Mouse (Mus musculus): Measurements from ENCODE around the gene Gna15. TPM values are rescaled to one million over a fixed set of nuclear protein-coding genes. Genes with fewer than 3 reads are reported as not detected.
A peak's percentile ranks its signal among the peaks of the same experiment; 100 is the strongest.

Gna15 gene
- polyA plus RNA-seq, 1 experiment = 14.8 TPM

DNA sequence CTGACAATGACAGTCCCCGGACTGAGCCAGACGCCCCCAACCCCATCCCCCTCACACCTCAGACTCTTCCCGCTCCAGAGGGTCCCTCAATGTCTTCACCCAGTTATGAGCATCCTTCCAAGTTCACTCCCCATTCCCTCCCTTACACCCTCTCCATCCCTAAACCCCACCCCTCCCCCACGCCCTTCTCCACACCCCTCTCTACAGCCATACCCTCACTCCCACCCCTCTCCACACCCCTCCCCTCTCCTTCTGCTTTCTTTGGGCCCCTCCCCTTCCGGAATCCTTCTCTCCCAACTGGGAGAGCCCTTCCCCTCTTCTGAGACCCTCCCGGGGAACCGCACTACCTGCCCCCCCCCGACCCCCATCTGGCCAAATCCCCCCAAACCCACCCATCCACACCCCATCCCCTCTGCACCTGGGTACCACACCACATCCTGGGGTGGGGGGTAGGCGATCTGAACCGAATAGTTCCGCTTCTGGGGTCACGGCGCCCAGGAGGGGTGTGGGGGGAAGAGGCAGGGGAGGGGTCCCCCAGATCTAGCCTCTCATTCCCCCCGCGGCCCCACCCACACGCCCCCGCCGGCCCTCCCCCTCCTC lies 51.5 kb downstream of the Gna15 start:
- 6% methylated on average over 17 of the region's 18 CpGs for WGBS
- no peak for DNase-seq (ENCODE audit: low read depth in 1 of 2, low spot score in 2 of 2)
- peaks cover 16% of the 10 kb centered on the region for H3K27me3 ChIP-seq (ENCODE audit: control insufficient read depth, insufficient read depth, low read length)
- TF ChIP-seq CTCF (IDR thresholded peaks at IDR 0.05; ENCODE audit: extremely low read depth, insufficient read depth, insufficient read length, insufficient replicate concordance) (no peak), POLR2A (IDR thresholded peaks at IDR 0.05; ENCODE audit: low read depth, low read length) (no peak)
- peaks cover 4% of the 10 kb centered on the region; the same call in 1 of the 2 replicates for H3K4me1 ChIP-seq (ENCODE audit: control insufficient read depth, insufficient read depth, insufficient read length)
- no peak overlapping the region for H3K4me3 ChIP-seq (ENCODE audit: extremely low read depth, insufficient read depth, insufficient read length)
- no peak overlapping the region for H3K27ac ChIP-seq (ENCODE audit: insufficient read depth, low read length)
- no peaks in the 10 kb centered on the region for H3K36me3 ChIP-seq (ENCODE audit: control insufficient read depth, insufficient read depth, low read length)

DNA sequence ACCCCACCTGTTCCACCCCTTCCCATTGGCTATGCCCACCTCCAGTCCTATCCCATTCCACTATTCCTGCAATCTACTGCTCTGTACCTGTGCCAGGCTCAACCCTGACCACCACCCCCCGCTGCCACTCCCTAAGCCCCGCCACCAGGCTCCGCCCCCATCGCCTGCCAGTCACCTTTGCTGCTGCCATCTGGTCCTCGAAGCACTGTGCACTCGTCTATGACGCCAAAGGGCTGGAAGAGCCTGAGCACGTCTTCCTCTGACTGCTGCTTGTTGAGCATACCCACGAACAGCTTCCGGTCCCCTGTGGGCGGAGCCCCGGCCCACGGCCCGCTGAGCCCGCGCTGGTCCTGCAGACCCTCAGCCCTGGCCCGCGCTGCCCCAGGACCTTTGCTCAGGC lies 53.6 kb downstream of the Gna15 start:
- H3K4me1 ChIP-seq (ENCODE audit: control insufficient read depth, insufficient read depth, insufficient read length) = peaks cover 4% of the 10 kb centered on the region; the same call in 1 of the 2 replicates
- DNase-seq (ENCODE audit: low read depth in 1 of 2, low spot score in 2 of 2) = no peak
- no peaks in the 10 kb centered on the region for H3K36me3 ChIP-seq (ENCODE audit: control insufficient read depth, insufficient read depth, low read length)
- 18% methylated on average over 18 of the region's 18 CpGs for WGBS
- no peak overlapping the region for H3K27ac ChIP-seq (ENCODE audit: insufficient read depth, low read length)
- TF ChIP-seq POLR2A (IDR thresholded peaks at IDR 0.05; ENCODE audit: low read depth, low read length) (no peak), CTCF (IDR thresholded peaks at IDR 0.05; ENCODE audit: extremely low read depth, insufficient read depth, insufficient read length, insufficient replicate concordance) (no peak)
- H3K4me3 ChIP-seq (ENCODE audit: extremely low read depth, insufficient read depth, insufficient read length) = no peak overlapping the region
- H3K27me3 ChIP-seq (ENCODE audit: control insufficient read depth, insufficient read depth, low read length) = peaks cover 15% of the 10 kb centered on the region

DNA sequence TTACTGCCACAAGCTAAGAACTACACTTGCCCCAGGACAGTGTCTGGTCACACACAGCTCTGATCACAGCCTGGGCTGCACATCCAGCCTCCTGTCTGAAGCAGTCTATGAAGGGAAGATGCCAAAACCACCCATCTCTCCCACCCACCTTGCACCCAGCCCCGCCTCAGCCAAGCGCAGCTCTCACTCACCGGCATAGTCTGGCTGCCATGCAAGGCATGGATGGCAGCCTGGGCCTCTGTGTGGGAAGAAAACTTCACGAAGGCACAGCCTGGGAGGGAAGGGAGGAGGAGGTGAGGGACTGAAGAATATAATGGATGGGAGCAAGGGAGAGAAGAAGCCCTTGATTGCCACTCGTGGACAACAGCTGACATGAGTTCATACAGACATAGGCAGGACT lies 54.8 kb downstream of the Gna15 start:
- WGBS = 81% methylated on average over 5 of the region's 5 CpGs
- peaks cover 20% of the 10 kb centered on the region for H3K27me3 ChIP-seq (ENCODE audit: control insufficient read depth, insufficient read depth, low read length)
- H3K4me3 ChIP-seq (ENCODE audit: extremely low read depth, insufficient read depth, insufficient read length) = no peak overlapping the region
- H3K27ac ChIP-seq (ENCODE audit: insufficient read depth, low read length) = no peak overlapping the region
- TF ChIP-seq CTCF (IDR thresholded peaks at IDR 0.05; ENCODE audit: extremely low read depth, insufficient read depth, insufficient read length, insufficient replicate concordance) = no peak
- no peak for TF ChIP-seq POLR2A (IDR thresholded peaks at IDR 0.05; ENCODE audit: low read depth, low read length)
- peaks cover 7% of the 10 kb centered on the region; the same call in 1 of the 2 replicates for H3K4me1 ChIP-seq (ENCODE audit: control insufficient read depth, insufficient read depth, insufficient read length)
- H3K36me3 ChIP-seq (ENCODE audit: control insufficient read depth, insufficient read depth, low read length) = no peaks in the 10 kb centered on the region
- DNase-seq (ENCODE audit: low read depth in 1 of 2, low spot score in 2 of 2) = no peak

DNA sequence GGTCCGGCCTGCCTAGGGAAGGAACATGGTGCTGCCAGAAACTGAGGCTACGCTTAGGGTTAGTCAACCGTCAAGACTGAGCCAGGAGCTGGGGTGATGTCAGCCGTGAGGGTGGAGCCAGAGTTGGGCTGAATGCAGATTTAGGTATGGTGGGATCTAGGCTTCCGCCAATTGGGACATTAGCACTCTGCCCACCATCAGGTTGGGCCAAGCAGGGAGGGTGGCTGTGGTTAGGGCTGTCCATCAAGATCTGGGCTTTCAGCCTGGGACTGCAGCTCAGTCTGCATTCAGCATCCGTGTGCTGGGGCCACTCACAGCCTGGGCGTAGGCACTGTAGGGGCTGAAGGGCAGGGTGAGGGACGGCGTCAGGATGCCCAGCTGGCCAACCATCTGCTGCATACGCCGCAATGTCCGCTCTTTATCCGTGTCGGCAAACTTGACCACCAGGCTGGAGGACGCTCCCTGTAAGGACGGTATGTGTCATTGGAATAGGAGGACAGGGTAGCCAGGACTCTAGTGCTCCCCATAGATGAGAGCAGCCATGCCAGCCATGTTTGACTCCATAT lies 56.3 kb downstream of the Gna15 start:
- 80% methylated on average over 16 of the region's 16 CpGs for WGBS
- Histone ChIP-seq H3K27me3 (ENCODE audit: control insufficient read depth, insufficient read depth, low read length) (peaks cover 11% of the 10 kb centered on the region), H3K4me1 (ENCODE audit: control insufficient read depth, insufficient read depth, insufficient read length) (peaks cover 13% of the 10 kb centered on the region), H3K4me3 (ENCODE audit: extremely low read depth, insufficient read depth, insufficient read length) (no peak overlapping the region), H3K36me3 (ENCODE audit: control insufficient read depth, insufficient read depth, low read length) (no peaks in the 10 kb centered on the region), H3K27ac (ENCODE audit: insufficient read depth, low read length) (no peak overlapping the region)
- no peak for TF ChIP-seq CTCF (IDR thresholded peaks at IDR 0.05; ENCODE audit: extremely low read depth, insufficient read depth, insufficient read length, insufficient replicate concordance)
- no peak for TF ChIP-seq POLR2A (IDR thresholded peaks at IDR 0.05; ENCODE audit: low read depth, low read length)
- no peak for DNase-seq (ENCODE audit: low read depth in 1 of 2, low spot score in 2 of 2)

DNA sequence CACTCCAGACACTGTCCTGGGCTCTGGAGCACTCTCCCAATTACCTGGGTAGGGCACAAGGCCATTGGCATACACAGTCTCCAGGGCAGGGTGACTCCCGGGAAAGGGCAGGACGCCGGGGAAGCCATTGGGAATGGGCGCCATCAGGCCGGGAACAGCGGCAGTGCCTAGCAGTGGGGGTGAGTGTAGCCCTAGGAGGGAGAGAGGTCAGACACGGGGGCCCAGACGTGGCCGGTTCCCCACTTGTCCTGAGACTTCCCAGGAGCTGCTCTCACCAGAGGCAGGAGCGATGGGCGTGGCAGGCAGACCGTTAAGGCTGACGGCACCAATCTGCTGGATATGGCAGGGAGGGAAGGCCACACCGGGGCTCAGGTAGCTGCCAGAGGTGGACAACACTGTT lies 57.1 kb downstream of the Gna15 start:
- Histone ChIP-seq H3K27me3 (ENCODE audit: control insufficient read depth, insufficient read depth, low read length) (peaks cover 13% of the 10 kb centered on the region), H3K36me3 (ENCODE audit: control insufficient read depth, insufficient read depth, low read length) (no peaks in the 10 kb centered on the region), H3K4me1 (ENCODE audit: control insufficient read depth, insufficient read depth, insufficient read length) (peaks cover 17% of the 10 kb centered on the region), H3K4me3 (ENCODE audit: extremely low read depth, insufficient read depth, insufficient read length) (no peak overlapping the region), H3K27ac (ENCODE audit: insufficient read depth, low read length) (no peak overlapping the region)
- TF ChIP-seq CTCF (IDR thresholded peaks at IDR 0.05; ENCODE audit: extremely low read depth, insufficient read depth, insufficient read length, insufficient replicate concordance) = no peak
- no peak for TF ChIP-seq POLR2A (IDR thresholded peaks at IDR 0.05; ENCODE audit: low read depth, low read length)
- DNase-seq (ENCODE audit: low read depth in 1 of 2, low spot score in 2 of 2) = peak in 1 of 2 experiments; percentile 3
- 74% methylated on average over 14 of the region's 14 CpGs for WGBS

DNA sequence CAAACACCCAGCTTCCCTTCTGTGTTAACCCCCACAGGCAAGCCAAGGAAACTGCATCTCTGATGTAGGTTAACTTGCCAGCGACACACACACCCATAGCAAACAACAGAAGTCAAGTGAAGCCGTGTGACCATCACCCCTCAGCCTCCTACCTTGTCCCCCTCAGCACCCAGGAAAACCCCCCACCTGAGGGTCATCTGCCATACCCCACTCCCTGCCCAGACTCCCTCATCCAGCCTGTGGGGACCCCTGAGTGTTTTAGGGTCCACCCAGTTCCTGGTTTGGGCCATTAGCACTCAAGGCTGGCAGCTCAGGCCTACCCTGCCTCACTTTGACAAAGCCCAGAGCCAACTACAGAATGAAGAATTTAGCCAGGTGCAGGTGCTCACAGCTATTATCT lies 58.0 kb downstream of the Gna15 start:
- peaks cover 16% of the 10 kb centered on the region for H3K27me3 ChIP-seq (ENCODE audit: control insufficient read depth, insufficient read depth, low read length)
- peaks cover 18% of the 10 kb centered on the region for H3K4me1 ChIP-seq (ENCODE audit: control insufficient read depth, insufficient read depth, insufficient read length)
- no peak overlapping the region for H3K4me3 ChIP-seq (ENCODE audit: extremely low read depth, insufficient read depth, insufficient read length)
- no peaks in the 10 kb centered on the region for H3K36me3 ChIP-seq (ENCODE audit: control insufficient read depth, insufficient read depth, low read length)
- WGBS = 56% methylated on average over 2 of the region's 2 CpGs
- H3K27ac ChIP-seq (ENCODE audit: insufficient read depth, low read length) = no peak overlapping the region
- TF ChIP-seq POLR2A (IDR thresholded peaks at IDR 0.05; ENCODE audit: low read depth, low read length) = no peak
- TF ChIP-seq CTCF (IDR thresholded peaks at IDR 0.05; ENCODE audit: extremely low read depth, insufficient read depth, insufficient read length, insufficient replicate concordance) = no peak
- DNase-seq (ENCODE audit: low read depth in 1 of 2, low spot score in 2 of 2) = peak in 1 of 2 experiments; percentile 2

DNA sequence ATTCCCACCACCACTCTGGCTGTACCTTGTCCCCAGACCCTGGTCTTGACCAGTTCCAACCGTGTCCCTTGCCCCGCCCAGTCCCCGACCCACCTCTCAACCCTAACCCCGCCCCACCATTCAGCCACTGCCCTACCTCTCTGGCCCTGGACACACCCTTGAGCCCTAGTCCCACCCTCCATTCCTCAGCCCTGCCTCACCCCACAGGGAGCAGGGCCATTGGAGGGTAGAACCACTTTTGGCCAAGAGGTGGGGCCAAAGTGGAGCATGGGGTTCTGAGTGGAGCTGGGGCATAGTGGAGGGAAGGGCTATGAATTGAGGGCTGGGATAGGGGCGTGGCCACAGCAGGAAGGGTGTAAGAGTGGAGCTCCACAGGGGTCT lies 58.8 kb downstream of the Gna15 start:
- WGBS = 24% methylated on average over 5 of the region's 5 CpGs
- Histone ChIP-seq H3K27ac (ENCODE audit: insufficient read depth, low read length) (no peak overlapping the region), H3K27me3 (ENCODE audit: control insufficient read depth, insufficient read depth, low read length) (peaks cover 20% of the 10 kb centered on the region), H3K4me3 (ENCODE audit: extremely low read depth, insufficient read depth, insufficient read length) (no peak overlapping the region), H3K36me3 (ENCODE audit: control insufficient read depth, insufficient read depth, low read length) (no peaks in the 10 kb centered on the region), H3K4me1 (ENCODE audit: control insufficient read depth, insufficient read depth, insufficient read length) (peaks cover 13% of the 10 kb centered on the region)
- no peak for TF ChIP-seq POLR2A (IDR thresholded peaks at IDR 0.05; ENCODE audit: low read depth, low read length)
- TF ChIP-seq CTCF (IDR thresholded peaks at IDR 0.05; ENCODE audit: extremely low read depth, insufficient read depth, insufficient read length, insufficient replicate concordance) = no peak
- DNase-seq (ENCODE audit: low read depth in 1 of 2, low spot score in 2 of 2) = peak in 1 of 2 experiments; percentile 2

Measured in spleen, adult 2 months (tissue).